In the genomic region with DNA sequence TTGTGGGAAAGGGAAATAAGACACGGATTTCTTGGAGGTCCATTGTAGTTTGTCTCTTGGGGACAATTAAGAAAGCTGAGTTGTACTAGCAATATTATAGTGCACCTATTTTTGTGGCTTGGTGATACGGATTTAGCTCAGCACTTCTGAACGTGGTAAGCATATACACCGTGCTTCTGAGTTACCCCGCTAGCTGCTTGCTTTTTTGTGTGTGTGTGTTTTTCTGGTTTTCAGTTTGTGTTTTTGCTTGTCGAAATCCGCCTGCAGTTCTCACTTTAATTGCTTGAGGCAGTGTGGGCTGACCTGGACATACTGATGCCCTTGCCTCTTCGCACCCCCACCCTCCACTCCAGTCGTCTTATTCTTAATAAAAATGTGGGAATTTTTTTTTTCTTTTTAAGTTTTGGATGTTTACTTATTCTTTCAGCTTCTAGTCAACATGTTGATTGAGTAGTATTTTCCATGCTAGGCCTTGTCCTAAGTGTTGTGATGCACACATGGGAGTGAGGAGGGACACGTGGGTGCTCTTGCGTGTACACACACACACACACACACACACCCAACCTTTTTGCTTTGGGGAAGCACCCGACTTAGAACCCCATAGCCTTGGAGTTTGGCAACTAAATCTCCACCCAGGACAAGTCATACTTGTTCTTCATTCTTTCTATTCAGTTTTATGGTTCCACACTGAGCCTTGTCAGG, we compare ENCODE assay signal across 8 mouse cellular contexts. TPM values are rescaled to one million over a fixed set of nuclear protein-coding genes. Genes with fewer than 3 reads are reported as not detected.
DNase-seq lines count a peak whose midpoint lies in the region; ATAC-seq lines count a peak whose summit lies in the region.

No protein-coding gene starts in this region.

- intact Hi-C loops in left cerebral cortex, postnatal 4 days (cut with DNase I): loop anchor here (10.0 kb wide), 1 partner anchor 164 kb away; no protein-coding TSS in a partner anchor
- intact Hi-C loops in left cerebral cortex, postnatal 14 days (cut with DNase I): no loop called here
- intact Hi-C loops in left cerebral cortex, postnatal 10 days (cut with DNase I): no loop called here

- H3K4me2 ChIP-seq in hindbrain, embryonic 16.5 days (ENCODE audit: low read length): peak overlapping the region; percentile 74

- ATAC-seq in hindbrain, embryonic 16.5 days: no peak

- no peaks in the 10 kb centered on the region for H3K9me3 ChIP-seq in hindbrain, embryonic 16.5 days (ENCODE audit: control insufficient read depth, low read length)

- H3K27ac ChIP-seq in brown adipose tissue, adult 24 weeks (replicated peaks; ENCODE audit: low read depth, low read length): no peak overlapping the region
- H3K27ac ChIP-seq in hindbrain, embryonic 16.5 days (ENCODE audit: low read depth, low read length): peak overlapping the region; percentile 84

- H3K4me3 ChIP-seq in brown adipose tissue, adult 24 weeks (ENCODE audit: insufficient read depth, low read depth, low read length): peak overlapping the region; percentile 76
- H3K4me3 ChIP-seq in hindbrain, embryonic 16.5 days (ENCODE audit: low read length): peak overlapping the region; percentile 84

- peaks cover 8% of the 10 kb centered on the region; the same call in 1 of the 2 replicates for H3K36me3 ChIP-seq in hindbrain, embryonic 16.5 days (ENCODE audit: control insufficient read depth, insufficient read depth, low read length)

- H3K27me3 ChIP-seq in hindbrain, embryonic 16.5 days (replicated peaks; ENCODE audit: control insufficient read depth, insufficient read depth, low read length): no peaks in the 10 kb centered on the region

- H3K9ac ChIP-seq in hindbrain, embryonic 16.5 days (ENCODE audit: low read depth, low read length): peak overlapping the region; percentile 83

- 16% methylated on average over 12 of the region's 12 CpGs for WGBS in hindbrain, embryonic 16.5 days

- no peaks in the 10 kb centered on the region for H3K4me1 ChIP-seq in brown adipose tissue, adult 24 weeks (ENCODE audit: control insufficient read depth, insufficient read depth, insufficient read length, low read length)
- H3K4me1 ChIP-seq in hindbrain, embryonic 16.5 days (ENCODE audit: control insufficient read depth, insufficient read depth, low read depth, low read length): peaks cover 10% of the 10 kb centered on the region

- peak; percentile 13 for DNase-seq in left cerebral cortex, postnatal 4 days
- no peak for DNase-seq in left cerebral cortex, postnatal 14 days (ENCODE audit: low spot score in 2 of 2)
- peak; percentile 13 for DNase-seq in mesoderm, embryonic 11.5 days (ENCODE audit: low read depth, low spot score)
- no peak for DNase-seq in frontal cortex, postnatal 14 days (ENCODE audit: low spot score in 2 of 2)
- no peak for DNase-seq in left cerebral cortex, postnatal 10 days (ENCODE audit: extremely low spot score in 1 of 2, low spot score in 2 of 2)
- no peak for DNase-seq in testis, postnatal 10 days (ENCODE audit: low spot score)

RNA-seq across cellular contexts. Expression of a gene that starts 1.0 kb away (rescaled TPM):
- total RNA-seq in left cerebral cortex, postnatal 4 days (2021): 10 to 100 TPM; 88.3 to 88.5 TPM
- total RNA-seq in left cerebral cortex, postnatal 14 days (2021): 10 to 100 TPM; 58.6 to 61.2 TPM
- 37.2 and 40.0 TPM in 2 replicates for polyA plus RNA-seq in brown adipose tissue, adult 24 weeks (2012; ENCODE audit: insufficient read depth, insufficient read length, missing spikeins)
- 177 and 191 TPM in 2 replicates for polyA plus RNA-seq in hindbrain, embryonic 16.5 days (2015; fragmentation: Nextera tagmentation; extraction: Ambion mirVana)
- total RNA-seq in left cerebral cortex, postnatal 10 days (2021): 10 to 100 TPM; 68.6 to 68.8 TPM

Comparison
In these comparisons a context has a peak if more than half of its experiments do, and no peak if none do; other contexts are left out.
1. DNase-seq: peak in left cerebral cortex, postnatal 4 days (single experiment) and mesoderm, embryonic 11.5 days (single experiment); none in left cerebral cortex, postnatal 14 days (0 of 2), frontal cortex, postnatal 14 days (0 of 2), left cerebral cortex, postnatal 10 days (0 of 2) and testis, postnatal 10 days (single experiment).